Mouse (Mus musculus) granulocyte monocyte progenitor cell, adult 5-6 weeks (primary cell): ENCODE results near the gene Pde1b. TPM values are rescaled to one million over a fixed set of nuclear protein-coding genes. Genes with fewer than 3 reads are reported as not detected.

Experiments
- ATAC-seq: replicated peaks from 2 replicates; pipeline ENCODE4 v1.8.0; 2016; ENCODE audit warnings: mild to moderate bottlenecking, moderate TSS enrichment, inconsistent platforms; ENCODE audit not compliant: poor library complexity, severe bottlenecking
- total RNA-seq, 2 experiments: library from RNA; stranded (forward) in 1 of 2; stranded (reverse) in 1 of 2; fragments of 200-712, 200-1000 nt in 1 of 2; fragments of >200 nt in 1 of 2; fragmentation: Nextera tagmentation in 1 of 2; gene quantifications; 2 replicates each; pipeline ENCODE4 v1.2.3; 2014 to 2017

Pde1b gene
- total RNA-seq, 2 experiments from 2014 or later: 3.3 to 7.2 TPM

- ATAC-seq: no peak
These were observed 392 bp downstream of the Pde1b start for GRCm38 (mm10) chr15:103503251-103503600.

GRCm38 (mm10) chr15:103503660-103504059, 826 bp downstream of the Pde1b start:
- ATAC-seq: no peak

- ATAC-seq: no peak
These were observed 6.5 kb downstream of the Pde1b start for GRCm38 (mm10) chr15:103509317-103509716.

GRCm38 (mm10) chr15:103511652-103512051, 8.8 kb downstream of the Pde1b start:
- no peak for ATAC-seq

- ATAC-seq: no peak; the same call in 1 of the 2 replicates
These were observed 10.8 kb downstream of the Pde1b start for GRCm38 (mm10) chr15:103513621-103514031.

GRCm38 (mm10) chr15:103514119-103514518, 11.3 kb downstream of the Pde1b start:
- peak; percentile 86 for ATAC-seq

- peak; percentile 33; the same call in 1 of the 2 replicates for ATAC-seq
These were observed 12.1 kb downstream of the Pde1b start for GRCm38 (mm10) chr15:103514914-103515313.

- no peak for ATAC-seq
These were observed 16.0 kb downstream of the Pde1b start for GRCm38 (mm10) chr15:103518600-103519385.

- no peak for ATAC-seq
These were observed 16.8 kb downstream of the Pde1b start for GRCm38 (mm10) chr15:103519386-103520378.

GRCm38 (mm10) chr15:103522458-103523099, 19.7 kb downstream of the Pde1b start:
- no peak for ATAC-seq

- ATAC-seq: no peak
These were observed 20.3 kb downstream of the Pde1b start for GRCm38 (mm10) chr15:103523156-103523555.

- peak; percentile 70 for ATAC-seq
These were observed 27.5 kb downstream of the Pde1b start for GRCm38 (mm10) chr15:103530372-103530771.

GRCm38 (mm10) chr15:103534054-103534620, 31.3 kb downstream of the Pde1b start:
- no peak for ATAC-seq

- ATAC-seq: no peak
These were observed 32.2 kb downstream of the Pde1b start for GRCm38 (mm10) chr15:103535030-103535429.

GRCm38 (mm10) chr15:103535786-103536185, 33.0 kb downstream of the Pde1b start:
- ATAC-seq: no peak

GRCm38 (mm10) chr15:103536456-103536855, 33.6 kb downstream of the Pde1b start:
- ATAC-seq: no peak

- ATAC-seq: 0 out of 2 replicates have a peak, but pooled peaks have one; percentile 10
These were observed 34.4 kb downstream of the Pde1b start for GRCm38 (mm10) chr15:103537011-103537821.

GRCm38 (mm10) chr15:103537822-103538213, 35.0 kb downstream of the Pde1b start, which contains the start of gene Ppp1r1a:
TSS of gene Ppp1r1a (minus strand) at chr15:103538003.
- 0 out of 2 replicates have a peak, but pooled peaks have one; percentile 10 for ATAC-seq

- ATAC-seq: no peak
These were observed 36.4 kb downstream of the Pde1b start for GRCm38 (mm10) chr15:103539259-103539658.
